Mouse (Mus musculus): ENCODE data around the gene Arfip1. TPM values are rescaled to one million over a fixed set of nuclear protein-coding genes. Genes with fewer than 3 reads are reported as not detected.

Arfip1 gene
- polyA plus RNA-seq, 1 experiment from 2014 or later = 28.9 TPM

GRCm38 (mm10) chr3:84601870-84602495 is 19.6 kb upstream of the Arfip1 start:
- ATAC-seq (ENCODE audit: low read depth) = no peak
- Histone ChIP-seq H3K4me3 (no peak overlapping the region), H3K27ac (replicated peaks) (no peak overlapping the region), H3K9ac (no peak overlapping the region), H3K36me3 (no peaks in the 10 kb centered on the region), H3K4me2 (no peak overlapping the region), H3K27me3 (no peaks in the 10 kb centered on the region), H3K9me3 (0 out of 2 replicates have a peak, but pooled peaks cover 7% of the 10 kb centered on the region), H3K4me1 (replicated peaks) (no peaks in the 10 kb centered on the region)
- 82% methylated on average over 9 of the region's 9 CpGs for WGBS

GRCm38 (mm10) chr3:84598756-84599155 is 16.3 kb upstream of the Arfip1 start:
- no peak for ATAC-seq (ENCODE audit: low read depth)
- no peak overlapping the region for H3K4me3 ChIP-seq
- no peaks in the 10 kb centered on the region for H3K9me3 ChIP-seq
- H3K36me3 ChIP-seq = no peaks in the 10 kb centered on the region
- H3K4me1 ChIP-seq (replicated peaks) = peaks cover 7% of the 10 kb centered on the region
- peaks cover 7% of the 10 kb centered on the region; the same call in 1 of the 2 replicates for H3K27me3 ChIP-seq
- no peak overlapping the region for H3K4me2 ChIP-seq
- no peak overlapping the region for H3K27ac ChIP-seq (replicated peaks)
- H3K9ac ChIP-seq = no peak overlapping the region
- WGBS = 83% methylated on average over 6 of the region's 6 CpGs

GRCm38 (mm10) chr3:84597996-84598734 is 15.7 kb upstream of the Arfip1 start:
- Histone ChIP-seq H3K36me3 (no peaks in the 10 kb centered on the region), H3K9me3 (no peaks in the 10 kb centered on the region), H3K9ac (no peak overlapping the region), H3K27ac (replicated peaks) (no peak overlapping the region), H3K4me1 (replicated peaks) (peaks cover 7% of the 10 kb centered on the region), H3K27me3 (peaks cover 7% of the 10 kb centered on the region; the same call in 1 of the 2 replicates), H3K4me2 (no peak overlapping the region), H3K4me3 (no peak overlapping the region)
- ATAC-seq (ENCODE audit: low read depth) = no peak
- WGBS = 89% methylated on average over 6 of the region's 6 CpGs

GRCm38 (mm10) chr3:84595677-84596234 is 13.3 kb upstream of the Arfip1 start:
- H3K36me3 ChIP-seq = no peaks in the 10 kb centered on the region
- peak overlapping the region; percentile 47 for H3K4me2 ChIP-seq
- 41% methylated on average over 5 of the region's 5 CpGs for WGBS
- H3K4me1 ChIP-seq (replicated peaks) = peaks cover 7% of the 10 kb centered on the region
- no peak overlapping the region for H3K4me3 ChIP-seq
- H3K27ac ChIP-seq (replicated peaks) = no peak overlapping the region
- H3K9me3 ChIP-seq = no peaks in the 10 kb centered on the region
- no peak for ATAC-seq (ENCODE audit: low read depth)
- H3K9ac ChIP-seq = no peak overlapping the region
- H3K27me3 ChIP-seq = peaks cover 7% of the 10 kb centered on the region; the same call in 1 of the 2 replicates

- H3K4me2 ChIP-seq = peak overlapping the region; percentile 47
- peaks cover 7% of the 10 kb centered on the region; the same call in 1 of the 2 replicates for H3K27me3 ChIP-seq
- 13% methylated on average over 23 of the region's 23 CpGs for WGBS
- peak overlapping the region; percentile 16 for H3K4me3 ChIP-seq
- no peak overlapping the region for H3K9ac ChIP-seq
- no peaks in the 10 kb centered on the region for H3K36me3 ChIP-seq
- H3K4me1 ChIP-seq (replicated peaks) = peaks cover 7% of the 10 kb centered on the region
- H3K9me3 ChIP-seq = no peaks in the 10 kb centered on the region
- H3K27ac ChIP-seq (replicated peaks) = no peak overlapping the region
- no peak for ATAC-seq (ENCODE audit: low read depth)
Observed at GRCm38 (mm10) chr3:84594894-84595676, 12.7 kb upstream of the Arfip1 start.

- no peak within 1 kb of the TSS for H3K4me2 ChIP-seq
- H3K9ac ChIP-seq = no peak within 1 kb of the TSS
- WGBS = 91% methylated on average over 2 of the region's 2 CpGs
- H3K27me3 ChIP-seq = peaks cover 7% of the 10 kb centered on the region; the same call in 1 of the 2 replicates
- H3K4me1 ChIP-seq (replicated peaks) = peaks cover 7% of the 10 kb centered on the region
- H3K4me3 ChIP-seq = no peak within 1 kb of the TSS
- no peaks in the 10 kb centered on the region for H3K36me3 ChIP-seq
- H3K27ac ChIP-seq (replicated peaks) = no peak within 1 kb of the TSS
- no peak for ATAC-seq (ENCODE audit: low read depth)
- H3K9me3 ChIP-seq = no peaks in the 10 kb centered on the region
Observed at GRCm38 (mm10) chr3:84593274-84593673, 10.8 kb upstream of the Arfip1 start, which contains the start of gene Tigd4. Gene Tigd4 (plus strand): TSS chr3:84593574.

GRCm38 (mm10) chr3:84586736-84587135 is 4.3 kb upstream of the Arfip1 start:
- Histone ChIP-seq H3K4me2 (no peak overlapping the region), H3K9ac (no peak overlapping the region), H3K27ac (replicated peaks) (no peak overlapping the region), H3K9me3 (no peaks in the 10 kb centered on the region), H3K4me3 (no peak overlapping the region), H3K27me3 (no peaks in the 10 kb centered on the region), H3K4me1 (replicated peaks) (peaks cover 12% of the 10 kb centered on the region), H3K36me3 (no peaks in the 10 kb centered on the region)
- WGBS = 54% methylated on average over 5 of the region's 5 CpGs
- ATAC-seq (ENCODE audit: low read depth) = no peak

- Histone ChIP-seq H3K27me3 (no peaks in the 10 kb centered on the region), H3K4me2 (peak overlapping the region; percentile 91), H3K27ac (replicated peaks) (peak overlapping the region; percentile 88), H3K4me3 (peak overlapping the region; percentile 87), H3K9ac (peak overlapping the region; percentile 88), H3K4me1 (replicated peaks) (peaks cover 40% of the 10 kb centered on the region), H3K36me3 (no peaks in the 10 kb centered on the region), H3K9me3 (no peaks in the 10 kb centered on the region)
- ATAC-seq (ENCODE audit: low read depth) = peak; percentile 68
- under 1% methylated on average over 27 of the region's 27 CpGs for WGBS
Observed at GRCm38 (mm10) chr3:84582913-84583276, 470 bp upstream of the Arfip1 start.

- Histone ChIP-seq H3K9me3 (no peaks in the 10 kb centered on the region), H3K4me1 (replicated peaks) (peaks cover 43% of the 10 kb centered on the region), H3K4me2 (peak overlapping the region; percentile 91), H3K36me3 (no peaks in the 10 kb centered on the region), H3K27ac (replicated peaks) (peak overlapping the region; percentile 88), H3K4me3 (peak overlapping the region; percentile 87), H3K27me3 (no peaks in the 10 kb centered on the region), H3K9ac (peak overlapping the region; percentile 88)
- ATAC-seq (ENCODE audit: low read depth) = no peak
- 2% methylated on average over 4 of the region's 4 CpGs for WGBS
Observed at GRCm38 (mm10) chr3:84581696-84582022, 766 bp downstream of the Arfip1 start.

GRCm38 (mm10) chr3:84580716-84581115 is 1.7 kb downstream of the Arfip1 start:
- no peak overlapping the region for H3K27ac ChIP-seq (replicated peaks)
- ATAC-seq (ENCODE audit: low read depth) = no peak
- H3K9me3 ChIP-seq = no peaks in the 10 kb centered on the region
- H3K27me3 ChIP-seq = no peaks in the 10 kb centered on the region
- peaks cover 43% of the 10 kb centered on the region for H3K4me1 ChIP-seq (replicated peaks)
- H3K4me3 ChIP-seq = peak overlapping the region; percentile 87
- WGBS = 70% methylated on average over 4 of the region's 4 CpGs
- H3K9ac ChIP-seq = 0 out of 2 replicates have a peak overlapping the region, but pooled peaks have one; percentile 88
- no peaks in the 10 kb centered on the region for H3K36me3 ChIP-seq
- peak overlapping the region; percentile 91 for H3K4me2 ChIP-seq

GRCm38 (mm10) chr3:84570501-84570900 is 11.9 kb downstream of the Arfip1 start:
- no peak overlapping the region for H3K9ac ChIP-seq
- no peak overlapping the region for H3K4me2 ChIP-seq
- H3K36me3 ChIP-seq = no peaks in the 10 kb centered on the region
- H3K4me3 ChIP-seq = no peak overlapping the region
- H3K27ac ChIP-seq (replicated peaks) = no peak overlapping the region
- no peaks in the 10 kb centered on the region for H3K27me3 ChIP-seq
- H3K4me1 ChIP-seq (replicated peaks) = 0 out of 2 replicates have a peak, but pooled peaks cover 9% of the 10 kb centered on the region
- no peak for ATAC-seq (ENCODE audit: low read depth)
- 80% methylated on average over 3 of the region's 3 CpGs for WGBS
- H3K9me3 ChIP-seq = no peaks in the 10 kb centered on the region

GRCm38 (mm10) chr3:84569587-84569986 is 12.8 kb downstream of the Arfip1 start:
- Histone ChIP-seq H3K27ac (replicated peaks) (no peak overlapping the region), H3K9me3 (no peaks in the 10 kb centered on the region), H3K27me3 (no peaks in the 10 kb centered on the region), H3K4me3 (no peak overlapping the region), H3K9ac (no peak overlapping the region), H3K4me1 (replicated peaks) (0 out of 2 replicates have a peak, but pooled peaks cover 9% of the 10 kb centered on the region), H3K4me2 (no peak overlapping the region), H3K36me3 (no peaks in the 10 kb centered on the region)
- no peak for ATAC-seq (ENCODE audit: low read depth)
- 65% methylated on average over 6 of the region's 6 CpGs for WGBS

All from neural tube, embryonic 13.5 days (tissue).